Mouse (Mus musculus): Measurements from ENCODE around the gene Gm15517.
"Not testable (repeated sequence)": the region's sequence is repeated elsewhere in the genome, so short reads cannot be mapped to it uniquely, and the experiment has no call there.

GRCm38 (mm10) chr7:44250732-44251275 is 10.4 kb upstream of the Gm15517 start:
- not testable (repeated sequence) for TF ChIP-seq CTCF (IDR thresholded peaks at IDR 0.05; ENCODE audit: low read depth, low read length); POLR2A (IDR thresholded peaks at IDR 0.05; ENCODE audit: borderline replicate concordance, low read depth, low read length)

Data from bone marrow macrophage, adult 2 months (primary cell).